ENCODE assay signal across 10 mouse cellular contexts in genomic region chr5:140514799-140515486, GRCm38 (mm10). TPM values are rescaled to one million over a fixed set of nuclear protein-coding genes. Genes with fewer than 3 reads are reported as not detected.
DNase-seq lines count a peak whose midpoint lies in the region; ATAC-seq lines count a peak whose summit lies in the region.
"Had no signal": no experiment of that assay in that cellular context is flagged by ENCODE, and none has a peak within 500 bp of the region (broad histone marks: within the 10 kb centered on the region; RNA-seq: fewer than 3 reads in every experiment).

No protein-coding gene starts in this region.

- no peak overlapping the region for H3K9ac ChIP-seq in intestine, embryonic 15.5 days
- peak overlapping the region; percentile 43 for H3K9ac ChIP-seq in stomach, embryonic 16.5 days (ENCODE audit: low read length)

- no peak for ATAC-seq in megakaryocyte, adult 5-6 weeks (ENCODE audit: poor library complexity, severe bottlenecking)
- peak; percentile 67 for ATAC-seq in common myeloid progenitor, adult 5-6 weeks (replicated peaks; ENCODE audit: low read depth, poor library complexity, severe bottlenecking)
- peak; percentile 88 for ATAC-seq in intestine, embryonic 15.5 days
- ATAC-seq in stomach, embryonic 16.5 days (ENCODE audit: insufficient read depth, low FRiP score), result no peak; the same call in 1 of the 2 replicates
- ATAC-seq in monocyte, adult 5-6 weeks (replicated peaks; ENCODE audit: insufficient number of reproducible peaks, low FRiP score, low TSS enrichment, poor library complexity, severe bottlenecking), result no peak
- ATAC-seq: hindbrain, embryonic 16.5 days had no signal

- H3K4me2 ChIP-seq in intestine, embryonic 15.5 days (replicated peaks), result no peak overlapping the region
- H3K4me2 ChIP-seq in stomach, embryonic 16.5 days (ENCODE audit: low read depth, low read length), result 0 out of 2 replicates have a peak overlapping the region, but pooled peaks have one; percentile 9

- no peaks in the 10 kb centered on the region for H3K9me3 ChIP-seq in megakaryocyte, embryonic 14.5 days
- H3K9me3 ChIP-seq in intestine, embryonic 15.5 days, result no peaks in the 10 kb centered on the region
- no peaks in the 10 kb centered on the region for H3K9me3 ChIP-seq in stomach, embryonic 16.5 days (replicated peaks; ENCODE audit: control insufficient read depth, low read length)

- intact Hi-C loops in gastrocnemius, postnatal 36 days (cut with DNase I), result no loop called here

- WGBS in intestine, embryonic 15.5 days, result 15% methylated on average over 7 of the region's 7 CpGs
- 31% methylated on average over 7 of the region's 7 CpGs for WGBS in stomach, embryonic 16.5 days

- H3K27ac ChIP-seq in intestine, embryonic 15.5 days, result peak overlapping the region; percentile 72
- H3K27ac ChIP-seq in stomach, embryonic 16.5 days (ENCODE audit: low read length), result peak overlapping the region; percentile 57; the same call in 1 of the 2 replicates

- H3K36me3 ChIP-seq in megakaryocyte, embryonic 14.5 days (replicated peaks; ENCODE audit: low read length), result peaks cover 84% of the 10 kb centered on the region
- H3K36me3 ChIP-seq in intestine, embryonic 15.5 days, result no peaks in the 10 kb centered on the region
- no peaks in the 10 kb centered on the region for H3K36me3 ChIP-seq in stomach, embryonic 16.5 days (ENCODE audit: control insufficient read depth, insufficient read depth, low read length)

- DNase-seq in gastrocnemius, postnatal 36 days, result no peak

- peak overlapping the region; percentile 86 for H3K4me3 ChIP-seq in megakaryocyte, embryonic 14.5 days (replicated peaks)
- H3K4me3 ChIP-seq in intestine, embryonic 15.5 days (replicated peaks), result no peak overlapping the region
- H3K4me3 ChIP-seq in stomach, embryonic 16.5 days (replicated peaks; ENCODE audit: low read length), result no peak overlapping the region

- no peaks in the 10 kb centered on the region for H3K27me3 ChIP-seq in megakaryocyte, embryonic 14.5 days (replicated peaks)
- no peaks in the 10 kb centered on the region for H3K27me3 ChIP-seq in intestine, embryonic 15.5 days (replicated peaks)
- no peaks in the 10 kb centered on the region for H3K27me3 ChIP-seq in stomach, embryonic 16.5 days (ENCODE audit: control insufficient read depth, insufficient read depth, low read length)

- H3K4me1 ChIP-seq in megakaryocyte, embryonic 14.5 days, result peaks cover 98% of the 10 kb centered on the region
- H3K4me1 ChIP-seq in intestine, embryonic 15.5 days (replicated peaks), result peaks cover 24% of the 10 kb centered on the region
- H3K4me1 ChIP-seq in stomach, embryonic 16.5 days (ENCODE audit: control insufficient read depth, insufficient read depth, low read length), result peaks cover 24% of the 10 kb centered on the region

RNA-seq across cellular contexts. Expression of gene Chst12, which starts 9.6 kb away (rescaled TPM):
- polyA plus RNA-seq in megakaryocyte, embryonic 14.5 days (2012; ENCODE audit: insufficient read depth, low replicate concordance), result 145 and 281 TPM in 2 replicates
- total RNA-seq in megakaryocyte, adult 5-6 weeks (2015), result 89.4 and 92.0 TPM in 2 replicates
- 41.7 and 44.5 TPM in 2 replicates for total RNA-seq in megakaryocyte, adult 5-6 weeks (2017)
- 10.1 and 15.3 TPM in 2 replicates for total RNA-seq in common myeloid progenitor, adult 5-6 weeks (2017)
- polyA plus RNA-seq in intestine, embryonic 15.5 days (2015; fragmentation: Nextera tagmentation; extraction: Ambion mirVana), result 19.8 and 21.3 TPM in 2 replicates
- polyA plus RNA-seq in stomach, embryonic 16.5 days (2015; fragmentation: Nextera tagmentation; extraction: Ambion mirVana), result 22.6 and 27.4 TPM in 2 replicates
- 30.8 to 35.1 TPM (median 32.4 TPM) in 3 replicates for total RNA-seq in monocyte, adult 5-6 weeks (2017)
- total RNA-seq in gastrocnemius, postnatal 36 days (2021), result 1 to 10 TPM; 4.1 to 5.6 TPM

RNA-seq across cellular contexts. Expression of gene Grifin, which starts 49.9 kb away (rescaled TPM):
- 0.77 TPM in 1 of 2 replicates, not detected in the other for polyA plus RNA-seq in megakaryocyte, embryonic 14.5 days (2012; ENCODE audit: insufficient read depth, low replicate concordance)
- not detected in 2 replicates for total RNA-seq in megakaryocyte, adult 5-6 weeks (2015)
- total RNA-seq in megakaryocyte, adult 5-6 weeks (2017), result not detected in 2 replicates
- not detected in 2 replicates for total RNA-seq in common myeloid progenitor, adult 5-6 weeks (2017)
- polyA plus RNA-seq in intestine, embryonic 15.5 days (2015; fragmentation: Nextera tagmentation; extraction: Ambion mirVana), result 0.49 and 0.58 TPM in 2 replicates
- polyA plus RNA-seq in stomach, embryonic 16.5 days (2015; fragmentation: Nextera tagmentation; extraction: Ambion mirVana), result 0.71 TPM in 1 of 2 replicates, not detected in the other
- not detected in 3 replicates for total RNA-seq in monocyte, adult 5-6 weeks (2017)
- total RNA-seq in gastrocnemius, postnatal 36 days (2021), result not detected
- total RNA-seq: adrenal gland, adult 18-20 months; liver, adult 2 months had no signal
- polyA plus RNA-seq: liver, adult 2 months had no signal

Comparison
In these comparisons a context has a peak if more than half of its experiments do, and no peak if none do; other contexts are left out.
1. ATAC-seq: peak in common myeloid progenitor, adult 5-6 weeks (single experiment) and intestine, embryonic 15.5 days (single experiment); none in megakaryocyte, adult 5-6 weeks (single experiment), stomach, embryonic 16.5 days (single experiment) and monocyte, adult 5-6 weeks (single experiment).